Mouse (Mus musculus) thymus, adult 2 months (tissue): ENCODE results near the gene Arpin. TPM values are rescaled to one million over a fixed set of nuclear protein-coding genes. Genes with fewer than 3 reads are reported as not detected.
A peak's percentile ranks its signal among the peaks of the same experiment; 100 is the strongest.

Experiments
- DNase-seq: peaks from one replicate; pipeline ENCODE4 v3.0.0; 2021
- H3K27ac ChIP-seq: fragments of 200-500 bp; 2 replicates; pipeline ENCODE4 v1.5.1; 2012; ENCODE audit warnings: low read length, control low read depth; ENCODE audit not compliant: control insufficient read depth, insufficient read depth
- H3K27me3 ChIP-seq: fragments of 200-500 bp; 2 replicates; pipeline ENCODE4 v1.6.1; 2012; ENCODE audit warnings: mild to moderate bottlenecking, low read length, moderate library complexity, mixed read lengths; ENCODE audit not compliant: control insufficient read depth, insufficient read depth
- H3K36me3 ChIP-seq: fragments of 200-500 bp; 2 replicates; pipeline ENCODE4 v1.6.1; 2012; ENCODE audit warnings: mild to moderate bottlenecking, low read length, moderate library complexity; ENCODE audit not compliant: control insufficient read depth, insufficient read depth
- H3K4me1 ChIP-seq: fragments of 200-500 bp; replicated peaks from 2 replicates; pipeline ENCODE4 v1.6.1; 2012; ENCODE audit warnings: low read length; ENCODE audit not compliant: control insufficient read depth, insufficient read depth
- H3K4me3 ChIP-seq: fragments of 200-500 bp; 2 replicates; pipeline ENCODE4 v1.5.1; 2012; ENCODE audit warnings: mild to moderate bottlenecking, low read length, control low read depth, moderate library complexity; ENCODE audit not compliant: control insufficient read depth, insufficient read depth
- CTCF ChIP-seq: fragments of 200-500 bp; IDR thresholded peaks from 2 replicates; pipeline ENCODE4 v1.5.1; 2012; ENCODE audit warnings: mild to moderate bottlenecking, control low read depth, low read length, moderate library complexity, borderline replicate concordance; ENCODE audit not compliant: control insufficient read depth, poor library complexity, insufficient read depth; ENCODE audit errors: extremely low read depth
- POLR2A ChIP-seq: fragments of 200-500 bp; IDR thresholded peaks from 2 replicates; pipeline ENCODE4 v1.6.1; 2012; ENCODE audit warnings: mild to moderate bottlenecking, low read length, control low read depth, moderate library complexity; ENCODE audit not compliant: control insufficient read depth, poor library complexity, insufficient read depth; ENCODE audit errors: extremely low read depth
- WGBS: fragments of 180-500 bp; shearing (Covaris S2); methylation state at CpG from one replicate; pipeline ENCODE4 v1.1.7; 2018; 5-methylcytosine and 5-hydroxymethylcytosine counted together
- polyA plus RNA-seq: library from polyadenylated mRNA; depleted of rRNA; stranded (reverse); fragments of >200 nt; gene quantifications from 2 replicates; pipeline ENCODE4 v1.2.3, GENCODE M21; 2012

Arpin gene
- polyA plus RNA-seq, 1 experiment: 5.4 TPM

- Histone ChIP-seq H3K4me3 (peak within 1 kb of the TSS; percentile 77), H3K4me1 (0 out of 2 replicates have a peak, but pooled peaks cover 2% of the 10 kb centered on the region), H3K27me3 (no peaks in the 10 kb centered on the region), H3K36me3 (no peaks in the 10 kb centered on the region), H3K27ac (no peak within 1 kb of the TSS)
- TF ChIP-seq CTCF (0 out of 2 replicates have a peak, but pooled peaks have one; percentile 35), POLR2A (peak; percentile 41; the same call in 1 of the 2 replicates)
- WGBS: under 1% methylated on average over 34 of the region's 34 CpGs
- peak; percentile 86 for DNase-seq
Observed at GRCm38 (mm10) chr7:79920344-79920983, 14.7 kb downstream of the Arpin start, which contains the start of gene Ap3s2. Gene Ap3s2 (minus strand): TSS chr7:79920649.

GRCm38 (mm10) chr7:79914556-79914955, 20.6 kb downstream of the Arpin start:
- DNase-seq: no peak
- WGBS: 89% methylated on average over 3 of the region's 3 CpGs

GRCm38 (mm10) chr7:79907356-79907755, 27.8 kb downstream of the Arpin start:
- TF ChIP-seq CTCF (no peak), POLR2A (no peak)
- Histone ChIP-seq H3K27ac (no peak overlapping the region), H3K4me3 (no peak overlapping the region), H3K27me3 (no peaks in the 10 kb centered on the region), H3K36me3 (peaks cover 19% of the 10 kb centered on the region), H3K4me1 (no peaks in the 10 kb centered on the region)
- 87% methylated on average over 2 of the region's 2 CpGs for WGBS
- DNase-seq: no peak

More at GRCm38 (mm10) chr7:79914556-79914955, 20.6 kb downstream of the Arpin start:
- Histone ChIP-seq H3K4me3 (no peak overlapping the region), H3K36me3 (peaks cover 6% of the 10 kb centered on the region; the same call in 1 of the 2 replicates), H3K4me1 (no peaks in the 10 kb centered on the region), H3K27ac (no peak overlapping the region), H3K27me3 (no peaks in the 10 kb centered on the region)
- no peak for TF ChIP-seq POLR2A
- no peak for TF ChIP-seq CTCF

- Histone ChIP-seq H3K4me1 (no peaks in the 10 kb centered on the region), H3K36me3 (peaks cover 19% of the 10 kb centered on the region), H3K4me3 (no peak overlapping the region), H3K27me3 (no peaks in the 10 kb centered on the region), H3K27ac (no peak overlapping the region)
- TF ChIP-seq CTCF: no peak
- WGBS: 94% methylated on average over 3 of the region's 3 CpGs
- DNase-seq: no peak
Observed at GRCm38 (mm10) chr7:79906914-79907313, 28.2 kb downstream of the Arpin start.

GRCm38 (mm10) chr7:79905193-79905592, 30.0 kb downstream of the Arpin start:
- Histone ChIP-seq H3K4me3 (no peak overlapping the region), H3K36me3 (peaks cover 17% of the 10 kb centered on the region), H3K27me3 (no peaks in the 10 kb centered on the region), H3K4me1 (no peaks in the 10 kb centered on the region), H3K27ac (no peak overlapping the region)
- TF ChIP-seq CTCF: no peak
- no peak for TF ChIP-seq POLR2A
- DNase-seq: no peak
- WGBS: 100% methylated on average over 4 of the region's 4 CpGs

GRCm38 (mm10) chr7:79903160-79903792, 31.9 kb downstream of the Arpin start:
- peaks cover 8% of the 10 kb centered on the region for H3K36me3 ChIP-seq
- DNase-seq: no peak
- 93% methylated on average over 8 of the region's 8 CpGs for WGBS
- H3K4me3 ChIP-seq: no peak overlapping the region
- H3K4me1 ChIP-seq: no peaks in the 10 kb centered on the region
- TF ChIP-seq POLR2A (no peak), CTCF (no peak)
- H3K27ac ChIP-seq: no peak overlapping the region
- H3K27me3 ChIP-seq: no peaks in the 10 kb centered on the region

- Histone ChIP-seq H3K27ac (no peak overlapping the region), H3K36me3 (peaks cover 7% of the 10 kb centered on the region; the same call in 1 of the 2 replicates), H3K4me1 (no peaks in the 10 kb centered on the region), H3K27me3 (no peaks in the 10 kb centered on the region), H3K4me3 (no peak overlapping the region)
- TF ChIP-seq POLR2A: no peak
- no peak for TF ChIP-seq CTCF
- WGBS: 96% methylated on average over 6 of the region's 6 CpGs
- DNase-seq: no peak
Observed at GRCm38 (mm10) chr7:79900753-79901152, 34.4 kb downstream of the Arpin start.
